Mouse (Mus musculus) MEL (cell line): Measurements from ENCODE around the gene Rab26. TPM values are rescaled to one million over a fixed set of nuclear protein-coding genes. Genes with fewer than 3 reads are reported as not detected.

ENCODE experiments used
- DNase-seq: peaks from one replicate; pipeline ENCODE4 v3.0.0; 2011; ENCODE audit warnings: low read depth, low spot score
- H3K27ac ChIP-seq: 2 replicates; pipeline ENCODE4 v1.5.1; 2012; ENCODE audit warnings: low read depth, mild to moderate bottlenecking, control low read depth, low read length, moderate library complexity; ENCODE audit not compliant: control insufficient read depth
- H3K27me3 ChIP-seq, 2 experiments: fragments of 150-350 bp in 1 of 2; sonication (generic) in 1 of 2; 2 replicates each; pipeline ENCODE4 v1.6.1; 2012; ENCODE audit warnings: low read length in 2 of 2, mild to moderate bottlenecking in 2 of 2, improper control_type of control experiment in 1 of 2, moderate library complexity in 1 of 2; ENCODE audit not compliant: insufficient read depth in 2 of 2, control insufficient read depth in 1 of 2
- H3K36me3 ChIP-seq, 2 experiments: 2 replicates each; pipeline ENCODE4 v1.6.1; 2012 to 2014; ENCODE audit warnings: low read length in 2 of 2, improper control_type of control experiment in 1 of 2, inconsistent platforms in 1 of 2, mild to moderate bottlenecking in 1 of 2; ENCODE audit not compliant: insufficient read depth in 2 of 2, control insufficient read depth in 1 of 2
- H3K4me1 ChIP-seq, 2 experiments: fragments of 150-350 bp in 1 of 2; sonication (generic) in 1 of 2; 2 replicates each; pipeline ENCODE4 v1.6.1; 2012; ENCODE audit warnings: low read length in 2 of 2, improper control_type of control experiment in 1 of 2, mild to moderate bottlenecking in 1 of 2; ENCODE audit not compliant: insufficient read depth in 2 of 2, control insufficient read depth in 1 of 2
- H3K4me3 ChIP-seq, 2 experiments: fragments of 150-350 bp in 1 of 2; sonication (generic) in 1 of 2; 2 replicates each; pipeline ENCODE4 v1.5.1; 2012; ENCODE audit warnings: low read depth in 2 of 2, low read length in 2 of 2, mild to moderate bottlenecking in 2 of 2, moderate library complexity in 2 of 2, control low read depth in 1 of 2, improper control_type of control experiment in 1 of 2; ENCODE audit not compliant: control insufficient read depth in 1 of 2, insufficient read depth in 1 of 2
- H3K79me2 ChIP-seq: 2 replicates; pipeline ENCODE4 v1.6.1; 2012; ENCODE audit warnings: mild to moderate bottlenecking, low read length, moderate library complexity; ENCODE audit not compliant: control insufficient read depth, poor library complexity, insufficient read depth
- H3K9ac ChIP-seq: 2 replicates; pipeline ENCODE4 v1.6.1; 2012; ENCODE audit warnings: low read depth, mild to moderate bottlenecking, control low read depth, low read length, moderate library complexity; ENCODE audit not compliant: control insufficient read depth, poor library complexity, severe bottlenecking
- H3K9me3 ChIP-seq: fragments of 150-350 bp; sonication (generic); replicated peaks from 2 replicates; pipeline ENCODE4 v1.6.1; 2012; ENCODE audit warnings: mild to moderate bottlenecking, low read length, improper control_type of control experiment, moderate library complexity; ENCODE audit not compliant: insufficient read depth
- BHLHE40 ChIP-seq: IDR thresholded peaks from 2 replicates; pipeline ENCODE4 v1.6.1; 2012; ENCODE audit warnings: low read depth, mild to moderate bottlenecking, inconsistent platforms, low read length, improper control_type of control experiment, borderline replicate concordance
- CHD1 ChIP-seq: IDR thresholded peaks from 2 replicates; pipeline ENCODE4 v1.6.1; 2012; ENCODE audit warnings: low read depth, mild to moderate bottlenecking, inconsistent platforms, low read length, improper control_type of control experiment
- CHD2 ChIP-seq: IDR thresholded peaks from 2 replicates; pipeline ENCODE4 v1.6.1; 2011; ENCODE audit warnings: low read length, improper control_type of control experiment
- CTCF ChIP-seq, 3 experiments: IDR thresholded peaks in 2 of 3; conservative IDR thresholded peaks in 1 of 3; 2 replicates each; pipeline ENCODE4 v1.5.1; 2011 to 2012; ENCODE audit warnings: low read length in 3 of 3, low read depth in 2 of 3, mild to moderate bottlenecking in 2 of 3, improper control_type of control experiment in 1 of 3, inconsistent platforms in 1 of 3, mixed read lengths in 1 of 3, moderate library complexity in 1 of 3; ENCODE audit not compliant: control insufficient read depth in 1 of 3, insufficient read depth in 1 of 3, poor library complexity in 1 of 3, severe bottlenecking in 1 of 3
- GABPA ChIP-seq: IDR thresholded peaks from 2 replicates; pipeline ENCODE4 v1.6.1; 2012; ENCODE audit warnings: low read depth, mild to moderate bottlenecking, inconsistent platforms, low read length, improper control_type of control experiment, moderate library complexity
- JUND ChIP-seq: IDR thresholded peaks from 2 replicates; pipeline ENCODE4 v1.6.1; 2011; ENCODE audit warnings: low read depth, mild to moderate bottlenecking, improper control_type of control experiment, low read length
- KAT2A ChIP-seq: conservative IDR thresholded peaks from 2 replicates; pipeline ENCODE4 v1.6.1; 2012; ENCODE audit warnings: low read depth, low read length, improper control_type of control experiment, inconsistent platforms
- MAFK ChIP-seq: IDR thresholded peaks from 2 replicates; pipeline ENCODE4 v1.6.1; 2011; ENCODE audit warnings: low read depth, mild to moderate bottlenecking, low read length, improper control_type of control experiment, borderline replicate concordance
- MAX ChIP-seq: IDR thresholded peaks from 2 replicates; pipeline ENCODE4 v1.6.1; 2011; ENCODE audit warnings: low read length, improper control_type of control experiment
- MEF2A ChIP-seq: IDR thresholded peaks from 2 replicates; pipeline ENCODE4 v1.6.1; 2014; ENCODE audit warnings: low read depth, mild to moderate bottlenecking, inconsistent platforms, low read length, improper control_type of control experiment; ENCODE audit not compliant: poor library complexity, insufficient replicate concordance, severe bottlenecking; ENCODE audit errors: extremely low read depth
- MYB ChIP-seq: IDR thresholded peaks from 2 replicates; pipeline ENCODE4 v1.6.1; 2011; ENCODE audit warnings: mild to moderate bottlenecking, low read depth, low read length, improper control_type of control experiment
- NELFE ChIP-seq: IDR thresholded peaks from 2 replicates; pipeline ENCODE4 v1.6.1; 2011; ENCODE audit warnings: low read depth, low read length, improper control_type of control experiment
- NRF1 ChIP-seq: IDR thresholded peaks from 2 replicates; pipeline ENCODE4 v1.6.1; 2014; ENCODE audit warnings: low read depth, mild to moderate bottlenecking, inconsistent platforms, low read length, improper control_type of control experiment, moderate library complexity; ENCODE audit not compliant: poor library complexity, insufficient read depth, severe bottlenecking
- POLR2AphosphoS2 ChIP-seq: IDR thresholded peaks from 2 replicates; pipeline ENCODE4 v1.6.1; 2011; ENCODE audit warnings: low read length, improper control_type of control experiment
- POLR2AphosphoS5 ChIP-seq: IDR thresholded peaks from 2 replicates; pipeline ENCODE4 v1.6.1; 2012; ENCODE audit warnings: low read depth, borderline replicate concordance, mild to moderate bottlenecking, inconsistent platforms, low read length, moderate library complexity, mixed read lengths
- RAD21 ChIP-seq: IDR thresholded peaks from 2 replicates; pipeline ENCODE4 v1.6.1; 2011; ENCODE audit warnings: mild to moderate bottlenecking, low read depth, low read length, improper control_type of control experiment
- SIN3A ChIP-seq: IDR thresholded peaks from 2 replicates; pipeline ENCODE4 v1.6.1; 2012; ENCODE audit warnings: low read length, improper control_type of control experiment, inconsistent platforms
- SMC3 ChIP-seq: IDR thresholded peaks from 2 replicates; pipeline ENCODE4 v1.6.1; 2011; ENCODE audit warnings: low read depth, low read length, improper control_type of control experiment
- UBTF ChIP-seq: IDR thresholded peaks from 2 replicates; pipeline ENCODE4 v1.6.1; 2012; ENCODE audit warnings: low read depth, mild to moderate bottlenecking, inconsistent platforms, low read length, improper control_type of control experiment, moderate library complexity, borderline replicate concordance; ENCODE audit not compliant: insufficient read depth
- USF1 ChIP-seq: IDR thresholded peaks from 2 replicates; pipeline ENCODE4 v1.6.1; 2014; ENCODE audit warnings: low read depth, mild to moderate bottlenecking, inconsistent platforms, low read length, improper control_type of control experiment, moderate library complexity
- USF2 ChIP-seq, 2 experiments: IDR thresholded peaks; 2 replicates each; pipeline ENCODE4 v1.6.1; 2011 to 2012; ENCODE audit warnings: improper control_type of control experiment in 2 of 2, low read length in 2 of 2, borderline replicate concordance in 1 of 2, inconsistent platforms in 1 of 2, low read depth in 1 of 2, mild to moderate bottlenecking in 1 of 2; ENCODE audit not compliant: insufficient read depth in 1 of 2
- ZC3H11A ChIP-seq: IDR thresholded peaks from 2 replicates; pipeline ENCODE4 v1.6.1; 2012; ENCODE audit warnings: low read depth, mild to moderate bottlenecking, inconsistent platforms, low read length, improper control_type of control experiment
- ZKSCAN1 ChIP-seq: IDR thresholded peaks from 2 replicates; pipeline ENCODE4 v1.6.1; 2012; ENCODE audit warnings: low read depth, mild to moderate bottlenecking, inconsistent platforms, low read length, improper control_type of control experiment, moderate library complexity
- ZNF384 ChIP-seq: IDR thresholded peaks from 2 replicates; pipeline ENCODE4 v1.6.1; 2012; ENCODE audit warnings: low read depth, mild to moderate bottlenecking, inconsistent platforms, low read length, improper control_type of control experiment
- polyA plus RNA-seq, 2 experiments: library from polyadenylated mRNA; stranded (reverse) in 1 of 2; unstranded in 1 of 2; fragments of >175 nt in 1 of 2; fragments of >200 nt in 1 of 2; gene quantifications; 2 replicates each; pipeline versions ENCODE4 v1.2.1 to v1.2.4; 2012; ENCODE audit warnings: low replicate concordance in 2 of 2, low read depth in 1 of 2; ENCODE audit not compliant: insufficient read length in 2 of 2, insufficient read depth in 1 of 2, missing spikeins in 1 of 2
- total RNA-seq: library from RNA; depleted of rRNA; stranded (reverse); fragments of 300-350 nt; gene quantifications from 2 replicates; pipeline ENCODE4 v1.2.3, GENCODE M21; 2012

The Rab26 gene
- total and polyA plus RNA-seq, 3 experiments, result 0.89 to 1.1 TPM; not detected in 1

DNA sequence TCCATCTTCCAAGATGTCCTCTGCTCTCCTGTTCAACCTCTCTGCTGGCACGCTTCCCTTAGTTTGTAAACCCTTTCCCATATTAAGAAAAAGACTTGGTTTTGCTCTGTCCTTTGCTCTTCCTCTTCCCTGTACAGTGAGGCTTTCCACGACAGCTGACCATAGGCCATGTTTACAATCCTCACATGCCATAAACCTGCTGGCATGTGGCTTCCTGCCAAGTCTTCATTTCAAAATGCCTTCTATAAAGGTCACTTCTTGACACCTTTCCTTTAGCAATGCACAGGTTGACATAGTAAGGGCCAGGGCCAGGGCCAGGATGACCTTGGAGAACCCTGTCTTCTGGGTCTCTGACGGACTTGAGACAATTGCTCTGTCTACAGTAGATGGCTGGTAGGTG, 12.2 kb upstream of the Rab26 start:
- peaks cover 2 to 7% of the 10 kb centered on the region in 2 experiments; a peak in 3 of 4 replicates for H3K4me1 ChIP-seq
- peaks cover 7% of the 10 kb centered on the region for H3K79me2 ChIP-seq
- H3K27me3 ChIP-seq, result no peaks in the 10 kb centered on the region
- no peak for TF ChIP-seq RAD21
- no peak overlapping the region for H3K4me3 ChIP-seq
- no peak overlapping the region for H3K27ac ChIP-seq
- H3K36me3 ChIP-seq, result peaks cover 0 to 8% of the 10 kb centered on the region in 2 experiments; a peak in 1 of 4 replicates
- DNase-seq, result no peak
- no peaks in the 10 kb centered on the region for H3K9me3 ChIP-seq
- H3K9ac ChIP-seq, result no peak overlapping the region

GRCm38 (mm10) chr17:24545247-24545646, 11.2 kb upstream of the Rab26 start:
- H3K27ac ChIP-seq, result no peak overlapping the region
- H3K9ac ChIP-seq, result no peak overlapping the region
- H3K27me3 ChIP-seq, result no peaks in the 10 kb centered on the region
- peaks cover 0 to 4% of the 10 kb centered on the region in 2 experiments; a peak in 1 of 4 replicates for H3K36me3 ChIP-seq
- peaks cover 3% of the 10 kb centered on the region; the same call in 1 of the 2 replicates for H3K79me2 ChIP-seq
- no peak for DNase-seq
- no peaks in the 10 kb centered on the region for H3K9me3 ChIP-seq
- no peak for TF ChIP-seq MYB
- no peak for TF ChIP-seq GABPA
- TF ChIP-seq USF1, result no peak
- TF ChIP-seq ZKSCAN1, result no peak
- TF ChIP-seq POLR2AphosphoS5, result no peak
- peak; percentile 15; the same call in 1 of the 2 replicates for TF ChIP-seq ZC3H11A
- TF ChIP-seq MAX, result no peak
- no peak for TF ChIP-seq SIN3A
- TF ChIP-seq NELFE, result no peak
- TF ChIP-seq MAFK, result no peak
- no peak for TF ChIP-seq ZNF384
- peak in 2 of 3 experiments; percentile 13 to 29; a peak in 1 of 6 replicates for TF ChIP-seq CTCF (IDR thresholded peaks at IDR 0.05 in 2 of 3, conservative IDR thresholded peaks at IDR 0.05 in 1 of 3; ENCODE audit: control insufficient read depth in 1 of 3, insufficient read depth in 1 of 3, low read depth in 2 of 3, low read length in 3 of 3, poor library complexity in 1 of 3, severe bottlenecking in 1 of 3)
- no peak for TF ChIP-seq NRF1
- peak; percentile 23; the same call in 1 of the 2 replicates for TF ChIP-seq SMC3
- TF ChIP-seq UBTF, result no peak
- no peak for TF ChIP-seq MEF2A
- no peak for TF ChIP-seq POLR2AphosphoS2
- no peak for TF ChIP-seq USF2 (IDR thresholded peaks at IDR 0.05; ENCODE audit: borderline replicate concordance in 1 of 2, insufficient read depth in 1 of 2, low read depth in 1 of 2, low read length in 2 of 2)
- TF ChIP-seq JUND, result no peak
- no peak for TF ChIP-seq CHD1
- no peak for TF ChIP-seq CHD2
- no peak for TF ChIP-seq KAT2A
- TF ChIP-seq BHLHE40, result no peak
- H3K4me3 ChIP-seq, result no peak overlapping the region
- peaks cover 0 to 2% of the 10 kb centered on the region in 2 experiments; a peak in 1 of 4 replicates for H3K4me1 ChIP-seq
